Mouse (Mus musculus) c-Kit-positive CD71-negative TER-119-negative erythroid progenitor cells, embryonic 14.5 days (primary cell): ENCODE data around the gene Sf3b2.
A peak's percentile ranks its signal among the peaks of the same experiment; 100 is the strongest.

Experiments
- DNase-seq: peaks from one replicate; pipeline ENCODE4 v3.0.0-alpha.2; 2013; ENCODE audit warnings: low read depth

The Sf3b2 gene

DNA sequence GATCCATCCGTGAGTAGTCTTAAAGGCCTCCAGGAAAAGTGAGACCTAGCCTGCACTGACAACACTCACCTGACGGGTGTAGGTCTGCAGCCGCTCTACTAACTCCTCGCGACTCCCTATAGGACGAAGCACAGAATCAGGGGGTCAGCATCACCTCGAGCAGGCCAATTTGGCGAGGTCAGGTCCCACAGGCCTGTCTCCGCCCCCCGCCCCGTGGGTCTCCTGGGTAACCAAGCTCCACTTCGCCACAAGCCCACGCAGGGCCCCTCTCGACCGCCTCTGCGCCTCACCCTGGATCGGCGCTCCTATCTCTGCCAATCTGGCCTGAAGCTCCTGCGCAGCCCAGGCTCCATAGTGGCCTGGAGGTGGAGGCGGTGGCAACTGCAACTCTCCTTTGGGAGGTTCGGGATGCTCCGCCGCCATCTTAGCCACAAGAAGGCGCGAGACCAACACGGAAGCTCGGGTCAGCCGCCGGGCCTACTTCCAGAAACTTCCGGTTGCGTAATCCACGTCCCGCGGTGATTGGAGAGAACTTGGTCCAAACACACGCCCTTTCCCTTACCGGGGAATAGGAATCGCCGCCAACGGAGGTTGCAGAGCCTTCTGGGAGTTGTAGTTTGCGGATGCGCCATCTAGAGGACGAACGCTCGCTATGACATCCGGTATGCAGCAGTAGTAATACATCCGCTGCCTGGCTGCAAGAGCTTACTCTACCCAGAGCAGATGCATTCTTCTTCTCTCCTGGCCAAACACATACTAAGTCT, at the start of gene Sf3b2:
TSS of gene Sf3b2 (minus strand) at position 484 of the 764 bp plus-strand sequence.
- DNase-seq: peak; percentile 100

DNA sequence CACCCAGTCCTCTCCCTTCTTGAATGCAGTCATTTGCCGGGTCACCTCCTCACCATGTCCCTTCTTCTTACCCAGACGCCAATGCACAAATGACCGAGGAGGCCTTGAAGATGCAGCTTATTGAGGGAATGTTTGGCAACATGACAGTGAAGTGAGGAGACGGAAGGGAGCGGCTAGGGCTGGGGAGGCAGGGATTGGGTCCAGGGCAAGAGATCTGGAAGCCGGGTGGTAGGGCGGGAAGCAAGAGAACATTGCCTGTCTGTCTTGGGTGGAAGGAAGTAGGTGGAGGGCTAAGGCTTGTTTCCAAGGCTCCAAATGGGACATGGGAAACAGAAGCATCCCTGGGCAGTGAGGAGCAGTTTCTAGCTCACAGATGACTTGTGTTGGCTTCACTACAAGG, 46.1 kb upstream of the Sf3b2 start:
- DNase-seq: no peak

DNA sequence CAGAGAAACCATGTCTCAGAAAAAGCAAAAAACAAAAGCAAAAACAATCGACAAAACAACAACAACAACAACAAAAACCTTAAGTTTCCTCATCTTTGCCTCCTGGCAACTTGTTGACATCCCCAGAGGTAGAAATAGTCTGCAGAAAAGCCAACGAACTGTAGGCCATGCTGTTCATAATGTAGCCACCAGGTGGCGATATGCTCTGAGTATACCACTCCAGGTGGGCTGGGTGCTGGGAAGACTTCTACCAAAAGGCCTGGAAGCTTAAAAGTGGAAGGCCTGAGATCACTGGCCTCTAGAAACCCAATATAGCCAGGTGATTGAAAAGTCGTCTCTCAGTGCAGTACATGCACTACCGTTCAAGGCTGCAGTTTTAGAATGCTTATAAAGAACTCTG, 42.7 kb upstream of the Sf3b2 start:
- peak; percentile 53 for DNase-seq

DNA sequence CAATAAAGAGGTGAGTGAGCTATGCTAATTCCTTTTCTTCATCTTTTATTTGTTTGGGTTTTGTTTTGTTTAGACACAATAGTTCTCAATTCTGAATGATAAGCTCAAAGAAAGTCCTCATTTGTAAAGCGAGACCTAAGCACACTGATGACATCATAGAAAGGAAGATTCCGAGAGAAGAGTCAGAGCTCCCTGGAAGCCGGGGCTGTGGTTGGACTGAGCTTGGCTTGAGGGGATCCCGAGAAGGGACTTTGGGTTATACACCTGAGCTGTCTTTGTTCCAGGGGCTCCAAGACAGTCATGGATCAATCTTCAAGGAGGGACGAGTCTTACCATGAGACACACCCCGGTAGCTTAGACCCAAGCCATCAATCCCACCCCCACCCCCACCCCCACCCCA, 40.2 kb upstream of the Sf3b2 start, which contains the start of gene Catsper1:
TSS of gene Catsper1 (plus strand) at position 301 of the 400 bp plus-strand sequence.
- DNase-seq: no peak

DNA sequence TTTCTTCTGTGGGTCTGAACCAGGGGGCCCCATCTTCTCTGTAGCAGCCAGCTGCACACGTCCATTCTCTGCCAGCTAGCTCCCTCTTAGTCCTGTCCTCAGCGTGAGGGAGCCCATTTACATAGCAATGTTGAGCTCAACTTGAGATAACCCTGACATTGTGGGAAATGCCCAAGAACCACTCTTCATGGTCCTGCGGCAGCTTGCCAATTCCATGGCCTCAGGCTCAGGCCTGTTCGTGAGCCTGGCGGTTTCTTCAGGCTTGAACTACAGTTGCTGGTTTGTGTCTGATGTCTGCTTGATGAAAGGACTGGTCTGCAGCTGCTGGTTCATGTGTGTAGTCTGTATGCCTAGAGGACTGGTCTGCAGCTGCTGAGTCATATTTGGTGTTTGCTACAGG, 39.5 kb upstream of the Sf3b2 start:
- no peak for DNase-seq

DNA sequence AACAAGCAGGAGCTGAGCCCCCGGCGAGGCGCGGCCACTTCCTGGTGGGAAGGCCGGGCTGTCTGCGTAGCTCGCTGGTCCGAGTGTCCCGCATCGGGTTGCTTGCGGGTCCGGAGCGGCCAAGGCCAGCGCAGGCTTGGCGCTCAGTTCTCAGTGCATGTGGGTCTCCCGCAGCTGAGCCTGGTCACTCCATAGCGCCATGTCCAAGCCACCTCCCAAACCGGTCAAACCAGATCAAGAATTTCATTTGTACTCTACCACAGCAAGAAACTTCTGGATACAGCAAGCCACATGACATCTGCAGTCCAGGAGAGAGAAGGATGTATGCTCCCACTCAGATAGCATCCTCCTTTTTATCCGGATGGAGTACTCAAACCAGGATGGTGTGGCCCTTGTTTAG, 32.7 kb upstream of the Sf3b2 start:
- no peak for DNase-seq

DNA sequence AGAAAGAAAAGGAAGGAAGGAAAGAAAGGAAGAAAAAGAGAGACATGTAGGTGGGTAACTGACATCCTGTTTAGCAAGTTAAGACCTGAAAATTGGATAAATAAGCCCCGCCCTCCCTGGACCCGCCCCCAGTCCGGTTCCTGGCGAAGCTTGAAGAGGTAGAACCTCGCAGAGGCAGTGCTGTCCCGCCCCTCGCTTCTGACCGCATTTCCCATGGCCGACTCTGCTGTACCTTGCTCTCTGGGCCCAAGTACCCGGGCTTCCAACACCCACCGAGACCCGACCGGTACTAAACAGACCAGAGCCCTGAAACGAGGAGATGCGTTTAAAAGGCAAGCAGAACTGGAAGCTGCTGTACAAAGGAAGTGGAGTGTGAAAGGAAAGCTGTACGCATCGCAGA, 28.5 kb upstream of the Sf3b2 start:
- DNase-seq: no peak

DNA sequence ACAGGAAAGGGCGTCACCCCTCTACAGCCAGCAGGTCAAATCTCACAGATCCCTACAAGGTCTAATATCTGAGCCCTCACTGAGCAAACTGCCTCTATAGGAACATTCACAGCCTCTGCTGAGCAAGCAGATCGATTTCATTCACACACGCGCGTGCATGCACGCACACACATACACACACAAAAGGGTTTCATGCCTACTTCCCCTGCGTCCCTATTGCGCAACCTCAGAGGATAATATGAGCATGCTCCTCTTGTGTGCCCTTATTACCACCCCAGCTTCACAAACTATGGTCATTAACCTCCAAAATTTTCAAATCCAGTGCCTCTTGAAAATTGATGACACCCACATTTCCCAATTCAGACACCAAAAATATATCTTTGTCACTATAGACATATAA, 17.9 kb upstream of the Sf3b2 start:
- no peak for DNase-seq

DNA sequence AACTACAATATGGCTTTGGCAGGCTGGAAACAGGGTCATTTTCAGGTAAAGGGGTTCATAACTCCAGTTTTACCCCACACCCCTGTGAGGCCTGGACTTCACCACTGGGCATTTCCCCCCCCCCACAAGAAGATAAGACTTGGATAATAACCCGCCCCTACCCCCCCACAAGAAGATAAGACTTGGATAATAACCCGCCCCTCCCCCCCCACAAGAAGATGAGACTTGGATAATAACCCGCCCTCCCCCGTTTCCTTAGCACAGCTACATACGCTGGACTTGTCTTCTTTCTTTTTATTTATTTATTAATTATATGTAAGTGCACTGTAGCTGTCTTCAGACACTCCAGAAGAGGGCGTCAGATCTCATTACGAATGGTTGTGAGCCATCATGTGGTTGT, 13.8 kb upstream of the Sf3b2 start:
- no peak for DNase-seq

DNA sequence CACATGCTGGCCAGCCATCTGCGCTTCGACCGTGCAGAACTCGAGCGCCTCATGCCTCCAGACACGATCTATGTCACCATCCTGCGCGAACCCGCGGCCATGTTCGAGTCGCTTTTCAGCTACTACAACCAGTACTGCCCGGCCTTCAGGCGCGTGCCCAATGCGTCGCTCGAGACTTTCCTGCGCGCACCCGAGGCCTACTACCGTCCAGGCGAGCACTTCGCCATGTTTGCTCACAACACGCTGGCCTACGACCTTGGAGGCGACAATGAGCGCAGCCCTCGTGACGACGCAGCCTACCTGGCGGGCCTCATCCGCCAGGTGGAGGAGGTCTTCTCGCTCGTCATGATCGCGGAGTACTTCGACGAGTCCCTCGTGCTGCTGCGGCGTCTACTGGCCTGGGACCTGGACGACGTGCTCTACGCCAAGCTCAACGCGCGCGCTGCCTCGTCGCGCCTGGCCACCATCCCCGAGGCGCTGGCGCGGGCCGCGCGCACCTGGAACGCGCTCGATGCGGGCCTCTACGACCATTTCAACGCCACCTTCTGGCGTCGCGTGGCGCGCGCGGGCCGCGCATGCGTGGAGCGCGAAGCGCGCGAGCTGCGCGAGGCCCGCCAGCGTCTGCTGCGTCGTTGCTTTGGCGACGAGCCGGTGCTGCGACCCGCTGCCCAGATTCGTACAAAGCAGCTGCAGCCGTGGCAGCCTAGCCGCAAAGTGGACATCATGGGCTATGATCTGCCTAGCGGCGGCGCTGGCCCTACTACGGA, 11.9 kb upstream of the Sf3b2 start:
- no peak for DNase-seq

DNA sequence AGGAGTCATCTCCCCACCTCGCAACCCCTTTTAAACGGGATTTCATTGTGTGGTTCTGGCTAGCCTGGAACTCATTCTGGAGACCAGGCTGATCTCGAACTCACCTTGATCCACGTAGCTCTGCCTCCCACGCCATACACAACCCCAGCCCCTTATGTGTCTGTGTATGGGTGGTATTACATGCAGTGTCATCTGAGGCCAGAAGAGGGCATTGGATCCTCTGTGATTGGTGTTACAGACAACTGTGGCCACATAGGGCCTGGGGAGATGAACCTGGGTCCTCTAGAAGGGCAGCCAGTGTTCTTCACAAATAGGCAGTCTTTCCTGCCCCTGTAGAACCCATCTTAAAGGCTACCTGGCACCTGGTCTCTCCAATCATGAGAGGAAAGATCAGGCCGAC, 11.0 kb upstream of the Sf3b2 start:
- DNase-seq: no peak

DNA sequence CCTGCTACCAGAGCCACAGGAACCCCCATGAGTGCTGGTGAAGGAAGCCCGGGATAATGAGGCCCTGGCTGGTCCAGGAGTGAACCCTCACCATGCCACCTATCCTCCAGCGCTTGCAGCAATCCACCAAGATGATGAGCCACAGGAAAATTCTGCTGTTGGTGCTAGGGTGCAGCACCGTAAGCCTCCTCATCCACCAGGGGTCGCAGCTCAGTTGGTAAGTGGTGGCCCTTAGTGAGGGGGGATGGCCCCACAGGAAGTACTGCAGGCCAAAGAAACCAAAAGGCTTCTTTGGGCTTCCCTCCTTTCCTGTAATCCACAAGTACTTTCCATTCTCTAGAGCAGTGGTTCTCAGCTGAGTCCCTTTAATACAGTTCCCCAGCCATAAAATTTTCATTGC, 7.2 kb upstream of the Sf3b2 start:
- DNase-seq: peak; percentile 66

DNA sequence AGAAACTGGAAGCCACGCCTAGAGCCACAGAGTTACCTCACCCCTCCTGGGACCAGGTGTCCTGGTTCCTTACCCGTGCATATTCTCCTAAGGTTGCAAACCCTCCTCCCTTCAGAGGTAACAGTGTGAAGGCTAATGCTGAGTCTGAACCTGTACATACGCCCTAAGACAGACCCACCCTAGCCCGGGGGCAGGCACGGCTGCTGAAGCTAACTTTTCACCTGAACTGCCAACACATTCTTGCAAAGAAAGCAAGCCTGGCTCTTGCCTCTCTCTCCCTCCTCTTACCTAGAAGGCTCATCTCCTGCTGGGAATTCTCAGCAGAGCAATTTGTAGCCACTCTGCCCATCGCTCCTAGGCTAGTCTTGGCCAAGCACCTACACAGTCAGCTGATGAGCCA, 5.3 kb upstream of the Sf3b2 start:
- no peak for DNase-seq

DNA sequence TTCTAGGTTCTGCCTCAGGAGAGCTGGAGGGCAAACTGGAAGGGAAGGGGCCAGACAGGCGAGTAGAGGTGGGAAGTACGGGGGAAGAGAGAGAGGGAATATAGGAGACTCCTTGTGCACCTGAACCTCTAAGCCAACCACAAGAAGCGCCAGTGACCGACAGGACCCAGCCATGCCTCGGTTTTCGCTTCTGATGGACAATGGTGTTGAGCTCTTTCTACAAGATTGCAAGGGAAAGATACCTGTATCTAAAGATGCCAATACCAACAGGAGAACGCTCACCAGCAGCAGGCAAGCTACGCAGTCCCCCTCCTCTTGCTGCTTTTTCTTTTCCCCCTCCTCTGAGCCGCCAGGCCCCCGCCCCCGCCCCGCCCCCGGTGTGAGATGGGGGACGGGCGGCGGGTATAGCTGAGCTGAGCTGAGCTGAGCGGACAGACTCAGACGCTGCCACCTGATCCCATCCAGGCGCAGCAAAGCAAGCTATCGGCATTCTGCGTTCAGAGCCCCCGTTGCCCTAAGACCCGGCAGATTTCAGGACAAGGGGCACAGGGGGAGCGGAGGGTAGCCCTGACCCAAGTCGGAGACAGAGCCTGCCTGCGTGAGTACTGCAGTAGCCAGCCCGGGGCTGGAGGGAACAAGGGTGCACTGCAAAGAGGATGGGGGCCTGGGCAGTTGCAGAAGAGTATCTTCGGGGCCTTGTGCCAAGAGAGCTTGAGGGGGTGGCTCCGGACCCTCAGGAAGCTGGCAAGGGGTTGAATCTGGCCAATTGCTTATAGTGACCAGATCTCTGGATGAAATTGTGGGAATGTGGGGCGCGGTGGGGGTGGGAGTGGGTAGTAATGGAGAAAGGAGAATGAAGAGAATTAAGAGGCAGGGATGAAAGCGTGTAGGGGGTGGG, 2.9 kb upstream of the Sf3b2 start, which contains the start of gene Gal3st3:
TSS of gene Gal3st3 (plus strand) at position 429 of the 898 bp plus-strand sequence.
- DNase-seq: no peak

DNA sequence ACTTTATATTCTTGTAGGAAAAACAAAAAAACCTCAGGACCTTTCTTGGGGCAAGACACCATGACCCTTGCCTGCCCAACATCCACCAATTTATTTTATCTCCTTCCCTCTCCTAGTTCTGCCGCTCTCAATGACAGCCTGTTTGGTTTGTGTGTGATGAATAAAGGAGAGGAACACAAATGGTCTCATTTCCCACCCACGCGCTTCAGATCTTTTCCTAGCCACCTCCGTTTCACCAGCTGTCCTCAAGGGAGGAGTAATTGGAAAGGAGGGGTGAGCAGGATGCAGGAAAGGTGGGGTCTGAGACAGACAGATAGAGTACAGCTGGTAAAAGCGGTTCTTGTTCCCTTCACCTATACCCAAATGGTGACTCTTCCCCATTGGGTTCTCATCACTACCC, 1.4 kb upstream of the Sf3b2 start:
- no peak for DNase-seq

DNA sequence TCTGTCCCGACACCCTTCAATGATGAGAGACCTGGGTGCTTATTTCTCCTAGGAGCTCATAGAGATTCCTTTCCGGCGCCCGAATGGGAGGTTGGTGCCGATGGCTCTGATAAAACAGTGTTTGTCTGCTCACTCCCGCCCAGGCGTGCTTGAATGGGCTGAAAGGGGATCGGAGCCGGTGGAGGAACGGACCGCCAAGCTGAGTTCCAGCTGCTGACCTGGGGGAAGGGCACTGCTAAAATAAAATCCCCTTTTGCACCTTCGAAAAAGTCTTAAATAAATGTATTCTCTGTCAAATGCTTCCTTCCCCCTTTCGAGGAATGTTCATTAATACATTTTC, 451 bp upstream of the Sf3b2 start:
- no peak for DNase-seq

DNA sequence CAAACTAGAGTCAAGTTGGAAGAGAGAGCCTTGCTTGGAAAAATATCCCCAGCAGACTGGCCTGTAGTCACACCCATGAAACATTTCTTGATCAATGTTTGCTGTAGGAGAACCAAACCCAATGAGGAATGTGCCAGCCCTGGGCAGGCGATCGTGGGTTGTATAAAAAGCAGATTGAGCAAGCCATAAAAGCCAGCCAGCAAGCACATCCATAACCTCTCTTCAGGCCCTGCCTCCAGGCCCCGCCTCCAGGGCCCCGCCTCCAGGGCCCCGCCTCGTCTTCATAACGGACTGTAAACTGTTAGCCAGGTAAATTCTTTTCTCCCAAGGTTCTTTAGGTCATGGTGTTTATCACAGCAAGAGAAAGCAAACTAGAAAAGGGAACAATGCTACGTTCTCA, 16.9 kb downstream of the Sf3b2 start:
- DNase-seq: no peak

DNA sequence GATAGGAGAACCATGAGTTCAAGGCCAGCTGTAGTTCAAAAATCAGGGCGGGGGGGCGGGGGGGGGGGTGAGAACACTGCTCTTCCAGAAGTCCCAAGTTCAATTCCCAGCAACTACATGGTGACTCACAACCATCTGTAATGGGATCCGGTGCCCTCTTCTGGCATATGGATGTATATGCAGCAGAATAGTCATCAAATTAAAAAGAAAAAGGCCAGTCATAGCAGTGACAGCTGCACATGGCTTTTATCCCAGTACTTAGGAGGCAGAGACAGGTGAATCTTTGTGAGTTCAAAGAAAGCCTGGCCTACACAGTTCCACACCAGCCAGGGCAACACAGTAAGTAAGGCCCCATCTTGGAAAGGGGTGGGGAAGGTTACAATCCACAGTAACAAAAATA, 18.1 kb downstream of the Sf3b2 start:
- DNase-seq: no peak

DNA sequence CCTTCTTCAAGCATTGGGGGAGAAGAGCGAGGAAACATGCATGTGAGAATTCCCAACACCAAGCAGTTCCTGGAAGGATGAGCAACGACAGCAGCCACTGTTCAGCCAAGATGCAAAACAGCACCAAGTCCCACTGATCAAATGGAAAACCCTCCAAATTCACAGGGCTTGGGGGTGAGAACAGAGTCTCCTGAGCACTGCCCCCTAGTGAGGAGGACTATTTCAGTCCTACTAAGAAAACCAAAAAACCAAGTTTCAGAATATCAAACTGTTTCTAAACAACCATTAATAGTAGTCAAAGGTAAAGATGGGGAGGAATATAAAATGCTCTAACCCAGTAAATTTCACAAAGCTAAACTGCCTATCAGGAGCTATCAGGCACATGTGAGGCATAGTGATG, 18.7 kb downstream of the Sf3b2 start:
- DNase-seq: no peak

DNA sequence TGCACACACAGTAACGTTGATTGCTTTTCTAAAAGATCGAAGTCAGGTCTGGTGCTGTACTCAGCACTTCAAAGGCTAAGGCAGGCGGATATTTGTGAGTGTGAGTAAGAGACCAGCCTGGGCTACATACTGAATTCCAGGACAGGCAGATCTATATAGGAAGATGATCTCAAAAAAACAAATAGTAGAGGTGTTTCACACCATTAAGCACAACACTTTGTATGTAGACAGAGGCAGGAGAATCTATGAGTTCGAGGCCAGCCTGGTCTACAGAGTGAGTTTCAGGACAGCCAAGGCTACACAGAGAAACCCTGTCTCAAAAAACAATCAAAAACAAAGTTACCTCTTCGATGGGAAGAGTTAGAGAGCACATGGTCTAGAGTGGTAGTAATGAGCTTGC, 19.5 kb downstream of the Sf3b2 start:
- no peak for DNase-seq

DNA sequence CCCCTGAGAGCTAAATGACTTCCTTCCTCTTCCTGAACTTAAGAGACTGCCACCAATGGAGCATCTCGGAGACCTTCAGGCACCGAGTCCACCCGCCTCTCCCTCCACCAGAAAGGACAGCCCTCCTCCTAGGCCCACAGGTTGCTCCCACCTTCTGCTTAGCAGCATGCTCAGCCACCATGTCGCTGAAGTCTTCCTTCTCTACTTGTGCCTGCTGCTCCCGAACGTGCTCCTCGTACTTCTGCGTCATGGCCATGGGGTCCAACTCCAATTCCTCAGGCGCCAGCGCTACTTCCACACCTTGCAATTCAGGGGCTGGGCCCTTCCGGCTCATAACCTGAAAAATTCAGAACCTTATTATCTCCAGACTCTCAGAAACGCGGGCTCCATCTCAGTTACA, 20.6 kb downstream of the Sf3b2 start:
- no peak for DNase-seq

DNA sequence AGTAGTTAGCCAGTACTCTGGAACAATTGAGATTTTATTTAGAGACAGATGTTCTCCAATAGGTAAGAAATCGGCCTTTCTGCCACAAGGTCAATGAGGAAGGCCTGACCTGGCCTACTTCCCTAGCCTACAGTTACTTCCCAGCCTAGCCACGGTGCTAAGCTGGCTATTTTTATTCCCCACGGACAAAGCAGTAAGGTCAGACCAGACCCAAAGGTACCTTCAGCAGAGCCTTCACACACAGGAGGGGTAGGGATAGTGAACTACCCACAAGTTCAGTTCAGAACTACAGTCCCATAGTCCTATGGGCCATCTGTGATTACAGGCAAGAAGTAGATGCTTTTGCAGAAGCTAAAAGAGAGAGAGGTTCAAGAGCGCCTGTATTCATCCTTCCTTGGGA, 21.3 kb downstream of the Sf3b2 start:
- DNase-seq: no peak
